Mouse (Mus musculus): ENCODE measurements around the gene H2al2c. TPM values are rescaled to one million over a fixed set of nuclear protein-coding genes. Genes with fewer than 3 reads are reported as not detected.
"Not testable (repeated sequence)": the region's sequence is repeated elsewhere in the genome, so short reads cannot be mapped to it uniquely, and the experiment has no call there.

Gene H2al2c
- polyA plus RNA-seq (2016; fragmentation: Nextera tagmentation; extraction: Ambion mirVana): not detected in 2 replicates

DNA sequence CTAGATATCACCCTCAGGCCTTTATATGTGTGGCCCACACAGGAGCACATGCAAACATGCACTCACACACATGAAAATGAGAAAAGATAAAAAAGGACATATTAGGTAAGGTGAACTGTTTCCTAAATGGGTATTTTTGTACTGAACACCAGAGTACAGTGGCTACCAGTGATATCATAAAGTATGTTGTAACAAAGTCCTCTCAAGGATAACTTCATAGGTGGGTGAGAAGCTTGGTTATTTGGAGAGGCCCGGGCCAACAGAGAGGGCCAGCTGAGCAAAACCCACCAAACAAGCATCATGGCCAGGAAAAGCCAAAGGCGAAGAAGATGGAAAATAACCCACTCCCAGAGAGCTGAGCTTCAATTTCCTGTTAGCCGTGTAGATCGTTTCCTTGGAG is at the start of gene H2al2c:
H2al2c (plus strand) TSS at position 301 of the 400 bp plus-strand sequence.
- H3K9ac ChIP-seq; ATAC-seq (ENCODE audit: low FRiP score); H3K9me3 ChIP-seq (replicated peaks); H3K27me3 ChIP-seq; H3K27ac ChIP-seq; H3K36me3 ChIP-seq; H3K4me2 ChIP-seq (replicated peaks); H3K4me3 ChIP-seq; H3K4me1 ChIP-seq: not testable (repeated sequence)
- WGBS: no CpG with 5 or more reads among the region's 4 CpGs

Other genes with a start within 250 kb of the H2al2c start
- gene Sry, start 64.6 kb downstream of the H2al2c start, polyA plus RNA-seq (2016; fragmentation: Nextera tagmentation; extraction: Ambion mirVana): not detected in 2 replicates
- gene H2al2b, start 121.6 kb downstream of the H2al2c start, polyA plus RNA-seq (2016; fragmentation: Nextera tagmentation; extraction: Ambion mirVana): not detected in 2 replicates
- gene Gm4064, start 197.1 kb downstream of the H2al2c start, polyA plus RNA-seq (2016; fragmentation: Nextera tagmentation; extraction: Ambion mirVana): not detected in 2 replicates
- not detected in 2 replicates for gene Rbmy, start 231.6 kb downstream of the H2al2c start, polyA plus RNA-seq (2016; fragmentation: Nextera tagmentation; extraction: Ambion mirVana)
- gene Gm10256, start 231.6 kb downstream of the H2al2c start, polyA plus RNA-seq (2016; fragmentation: Nextera tagmentation; extraction: Ambion mirVana): not detected in 2 replicates

Measured in hindbrain, embryonic 12.5 days (tissue).